Mouse (Mus musculus): ENCODE measurements around the gene Nhlrc4.

GRCm38 (mm10) chr17:25900193-25900592, 44.6 kb downstream of the Nhlrc4 start:
- no peak for TF ChIP-seq POLR2A (IDR thresholded peaks at IDR 0.05; ENCODE audit: low read depth, low read length)
- TF ChIP-seq CTCF (IDR thresholded peaks at IDR 0.05; ENCODE audit: extremely low read depth, insufficient read depth, insufficient read length, insufficient replicate concordance) = no peak
